Mouse (Mus musculus) kidney, postnatal 0 days (tissue): ENCODE measurements at regions not wholly inside any gene's neighbourhood (a gene's known extent, or its start where the extent isn't known, plus 50 kb on each side); places are given as distances from the start of the nearest gene placed in this dataset.
A peak's percentile ranks its signal among the peaks of the same experiment; 100 is the strongest.

Experiments used
- ATAC-seq: fragments of 200-750 bp; cut with Nextera tagmentation; replicated peaks from 2 replicates; pipeline ENCODE4 v1.8.0; 2017; ENCODE audit warnings: low read depth, moderate number of reproducible peaks, moderate TSS enrichment, moderate library complexity; ENCODE audit not compliant: low FRiP score
- DNase-seq: peaks from one replicate; pipeline ENCODE4 v3.0.0-alpha.2; 2016; ENCODE audit warnings: low spot score
- H3K27ac ChIP-seq: fragments of 300-500 bp; sonication (generic); 2 replicates; pipeline ENCODE4 v1.5.1; 2014; ENCODE audit warnings: mild to moderate bottlenecking
- H3K27me3 ChIP-seq: fragments of 300-500 bp; sonication (generic); 2 replicates; pipeline ENCODE4 v1.6.1; 2014; ENCODE audit warnings: low read length, mixed read lengths; ENCODE audit not compliant: insufficient read depth
- H3K36me3 ChIP-seq: fragments of 300-500 bp; sonication (generic); 2 replicates; pipeline ENCODE4 v1.6.1; 2014; ENCODE audit warnings: low read length, mixed read lengths; ENCODE audit not compliant: insufficient read depth
- H3K4me1 ChIP-seq: fragments of 300-500 bp; sonication (generic); replicated peaks from 2 replicates; pipeline ENCODE4 v1.6.1; 2014; ENCODE audit warnings: antibody characterized with exemption, low read length, mixed read lengths; ENCODE audit not compliant: insufficient read depth
- H3K4me2 ChIP-seq: fragments of 300-500 bp; sonication (generic); 2 replicates; pipeline ENCODE4 v1.6.1; 2014; ENCODE audit warnings: mild to moderate bottlenecking, low read length, moderate library complexity, mixed read lengths
- H3K4me3 ChIP-seq: fragments of 300-500 bp; sonication (generic); replicated peaks from 2 replicates; pipeline ENCODE4 v1.5.1; 2014; ENCODE audit warnings: low read depth, low read length
- H3K9ac ChIP-seq: fragments of 300-500 bp; sonication (generic); 2 replicates; pipeline ENCODE4 v1.6.1; 2014; ENCODE audit warnings: low read depth, low read length
- H3K9me3 ChIP-seq: fragments of 300-500 bp; sonication (generic); replicated peaks from 2 replicates; pipeline ENCODE4 v1.6.1; 2016; ENCODE audit warnings: low read length, inconsistent platforms, mixed read lengths
- CTCF ChIP-seq: IDR thresholded peaks from 2 replicates; pipeline ENCODE4 v1.5.1; 2016; ENCODE audit warnings: antibody characterized with exemption, low read depth, mild to moderate bottlenecking, moderate library complexity
- WGBS: fragments of 180-500 bp; shearing (Covaris S2); extraction: QIAGEN DNeasy Blood & Tissue Kit; methylation state at CpG from one replicate; pipeline ENCODE4 v1.1.7; 2014; 5-methylcytosine and 5-hydroxymethylcytosine counted together

- ATAC-seq (no peak), DNase-seq (no peak)
- 88% methylated on average over 6 of the region's 6 CpGs for WGBS
Observed at GRCm38 (mm10) chr3:39195102-39195501, 308.4 kb downstream of the Fat4 start.

DNA sequence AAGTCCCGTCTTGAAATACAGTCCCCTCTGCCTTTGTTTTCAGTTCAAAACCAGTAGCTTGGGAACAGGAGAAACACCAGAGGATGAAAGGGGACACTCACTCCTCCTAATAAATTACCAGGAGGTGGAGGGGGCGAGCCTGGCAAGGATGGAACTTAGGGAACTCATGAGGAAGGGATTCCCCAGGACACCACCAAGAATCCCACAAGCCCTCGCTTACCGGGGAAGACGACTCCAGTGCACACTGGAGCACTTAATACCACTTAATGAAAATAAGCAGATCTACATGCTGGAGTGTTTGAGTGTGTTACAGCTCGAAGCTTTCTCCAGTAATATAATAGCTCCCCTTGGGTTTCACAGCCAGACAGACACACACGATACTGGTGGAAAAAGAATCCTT lies 315.9 kb downstream of the Fat4 start:
- Histone ChIP-seq H3K27me3 (no peaks in the 10 kb centered on the region), H3K27ac (no peak overlapping the region), H3K36me3 (no peaks in the 10 kb centered on the region), H3K4me3 (no peak overlapping the region), H3K9ac (no peak overlapping the region), H3K4me2 (no peak overlapping the region), H3K9me3 (no peaks in the 10 kb centered on the region), H3K4me1 (no peaks in the 10 kb centered on the region)
- 35% methylated on average over 7 of the region's 7 CpGs for WGBS
- ATAC-seq (peak; percentile 25; the same call in 1 of the 2 replicates), DNase-seq (peak; percentile 80)
- no peak for TF ChIP-seq CTCF

More at GRCm38 (mm10) chr3:39195102-39195501, 308.4 kb downstream of the Fat4 start:
- H3K4me3 ChIP-seq: no peak overlapping the region
- no peaks in the 10 kb centered on the region for H3K4me1 ChIP-seq
- H3K9me3 ChIP-seq: no peaks in the 10 kb centered on the region
- TF ChIP-seq CTCF: no peak
- no peaks in the 10 kb centered on the region for H3K36me3 ChIP-seq
- H3K27ac ChIP-seq: no peak overlapping the region
- H3K27me3 ChIP-seq: no peaks in the 10 kb centered on the region
- no peak overlapping the region for H3K4me2 ChIP-seq
- no peak overlapping the region for H3K9ac ChIP-seq

DNA sequence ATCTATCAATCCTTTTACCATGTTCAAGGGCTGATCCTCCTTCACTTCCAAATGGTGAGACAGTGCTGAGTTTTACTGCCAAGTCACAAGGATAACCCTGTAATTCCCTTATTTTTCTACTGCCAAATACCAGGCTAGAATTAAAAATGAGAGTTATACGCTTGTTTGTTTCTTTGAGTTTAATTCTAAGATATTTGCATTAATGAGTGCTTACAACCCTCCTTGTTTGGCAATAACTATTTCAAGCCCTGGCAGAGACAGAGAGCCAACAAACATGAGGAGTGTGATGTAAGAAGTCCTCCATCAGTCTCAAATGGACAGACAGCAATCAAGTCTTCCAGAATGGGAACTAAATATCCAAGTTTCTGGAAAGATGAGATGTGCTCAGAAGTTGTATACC lies 321.9 kb downstream of the Fat4 start:
- Histone ChIP-seq H3K36me3 (no peaks in the 10 kb centered on the region), H3K4me2 (no peak overlapping the region), H3K27me3 (no peaks in the 10 kb centered on the region), H3K9me3 (no peaks in the 10 kb centered on the region), H3K9ac (no peak overlapping the region), H3K27ac (no peak overlapping the region), H3K4me3 (no peak overlapping the region), H3K4me1 (no peaks in the 10 kb centered on the region)
- ATAC-seq (no peak), DNase-seq (no peak)
- 93% methylated on average over 1 of the region's 1 CpGs for WGBS
- no peak for TF ChIP-seq CTCF

DNA sequence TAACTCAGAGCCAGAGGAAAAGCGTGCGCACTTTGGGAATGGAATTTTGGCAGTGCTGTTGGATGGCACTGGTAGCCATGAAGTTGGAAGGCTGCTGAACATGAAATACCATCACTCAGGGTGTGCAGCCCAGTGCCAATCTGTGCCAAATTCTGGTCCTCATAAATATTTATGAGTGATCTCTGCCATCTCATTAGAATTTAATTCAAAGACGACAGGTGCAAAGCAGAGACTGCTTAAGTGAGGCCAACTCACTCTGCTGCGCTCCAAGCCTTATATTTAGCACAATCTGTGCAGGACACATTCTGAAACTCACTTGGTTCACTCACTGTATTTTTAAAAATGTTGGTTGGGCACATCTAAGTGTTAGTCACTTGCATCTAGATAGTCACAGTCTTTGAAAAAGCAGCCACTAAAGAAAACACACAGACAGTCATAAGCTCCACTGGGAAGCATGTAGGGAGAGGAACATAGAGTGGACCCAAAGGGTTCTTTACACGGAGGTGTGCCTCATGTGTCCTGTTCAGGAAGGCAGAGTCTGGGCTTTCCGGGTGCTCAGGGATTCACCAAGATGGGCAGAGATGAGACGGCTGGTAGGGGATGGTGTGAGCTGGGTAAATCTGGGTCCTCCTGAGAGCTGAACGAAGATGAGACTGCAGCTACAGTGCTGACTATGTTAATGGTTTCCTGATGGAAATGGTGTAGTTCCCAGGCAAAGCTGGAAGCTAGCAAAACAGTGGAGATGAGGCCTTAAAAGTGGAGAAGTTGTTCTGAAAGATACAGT lies 322.8 kb downstream of the Fat4 start:
- no peak overlapping the region for H3K9ac ChIP-seq
- DNase-seq (no peak), ATAC-seq (no peak)
- H3K4me1 ChIP-seq: no peaks in the 10 kb centered on the region
- no peak overlapping the region for H3K4me2 ChIP-seq
- H3K27ac ChIP-seq: no peak overlapping the region
- no peaks in the 10 kb centered on the region for H3K36me3 ChIP-seq
- H3K4me3 ChIP-seq: no peak overlapping the region
- H3K27me3 ChIP-seq: no peaks in the 10 kb centered on the region
- no peaks in the 10 kb centered on the region for H3K9me3 ChIP-seq
- TF ChIP-seq CTCF: no peak
- WGBS: 84% methylated on average over 8 of the region's 8 CpGs

- Histone ChIP-seq H3K27me3 (no peaks in the 10 kb centered on the region), H3K36me3 (no peaks in the 10 kb centered on the region), H3K4me3 (no peak overlapping the region), H3K9ac (no peak overlapping the region), H3K27ac (no peak overlapping the region), H3K4me2 (no peak overlapping the region), H3K9me3 (no peaks in the 10 kb centered on the region), H3K4me1 (no peaks in the 10 kb centered on the region)
- no peak for ATAC-seq
- no peak for TF ChIP-seq CTCF
- DNase-seq: peak; percentile 3
- 58% methylated on average over 5 of the region's 5 CpGs for WGBS
Observed at GRCm38 (mm10) chr3:39211670-39212069, 324.9 kb downstream of the Fat4 start.

DNA sequence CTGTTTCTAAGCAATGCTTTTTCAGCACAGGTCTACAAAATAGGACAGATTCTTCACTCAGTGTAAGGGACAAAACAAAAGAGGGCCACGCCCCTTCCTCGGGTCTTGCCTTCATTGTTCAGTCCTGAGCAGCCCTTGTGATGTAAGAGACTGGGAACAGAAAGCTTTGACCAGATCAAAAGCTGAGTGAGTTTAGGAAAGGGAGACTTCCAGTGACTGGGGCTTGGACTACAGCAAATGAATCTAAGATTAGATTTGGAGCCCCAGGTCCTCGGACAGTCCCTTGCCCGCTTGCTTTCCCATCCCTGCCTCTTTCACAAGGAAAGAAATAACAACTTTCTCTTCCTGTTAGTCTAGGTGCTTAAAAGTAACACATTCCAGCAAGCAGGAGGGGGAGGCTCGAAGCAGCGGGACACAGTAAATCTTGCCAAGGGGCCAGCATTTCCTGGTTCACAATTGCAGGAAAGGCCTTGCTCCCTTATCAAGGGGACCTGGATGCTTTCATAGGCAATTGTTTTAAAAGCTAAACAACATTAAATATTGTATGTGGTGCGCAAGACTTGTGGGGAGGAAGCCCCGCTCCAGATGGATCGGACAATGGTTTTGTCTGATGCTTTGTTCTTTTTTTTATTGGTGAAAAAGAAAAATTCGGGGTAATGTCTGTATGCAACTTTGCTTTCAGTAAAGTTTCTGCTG lies 333.4 kb downstream of the Fat4 start:
- DNase-seq (peak; percentile 80), ATAC-seq (no peak; the same call in 1 of the 2 replicates)
- TF ChIP-seq CTCF: no peak

More for the DNA sequence above, 333.4 kb downstream of the Fat4 start:
- Histone ChIP-seq H3K9me3 (no peaks in the 10 kb centered on the region), H3K4me3 (no peak overlapping the region), H3K4me2 (peak overlapping the region; percentile 30; the same call in 1 of the 2 replicates), H3K27me3 (no peaks in the 10 kb centered on the region), H3K9ac (no peak overlapping the region), H3K27ac (peak overlapping the region; percentile 62), H3K4me1 (no peaks in the 10 kb centered on the region), H3K36me3 (no peaks in the 10 kb centered on the region)
- WGBS: 31% methylated on average over 10 of the region's 10 CpGs
